Mouse (Mus musculus) bone marrow, adult 2 months (tissue): ENCODE measurements around the gene Nrxn2. TPM values are rescaled to one million over a fixed set of nuclear protein-coding genes. Genes with fewer than 3 reads are reported as not detected.

Experiments used
- H3K27ac ChIP-seq: fragments of 200-500 bp; 2 replicates; pipeline ENCODE4 v1.5.1; 2012; ENCODE audit warnings: low read depth, mild to moderate bottlenecking, control low read depth, inconsistent platforms, low read length; ENCODE audit not compliant: control insufficient read depth, poor library complexity, insufficient read depth
- H3K4me1 ChIP-seq: fragments of 200-500 bp; 2 replicates; pipeline ENCODE4 v1.6.1; 2011; ENCODE audit warnings: low read length; ENCODE audit not compliant: control insufficient read depth, insufficient read depth
- H3K4me3 ChIP-seq: fragments of 200-500 bp; replicated peaks from 2 replicates; pipeline ENCODE3; 2011; ENCODE audit warnings: mild to moderate bottlenecking, low read depth, low read length, control low read depth; ENCODE audit not compliant: control insufficient read depth
- CTCF ChIP-seq: fragments of 200-500 bp; IDR thresholded peaks from 2 replicates; pipeline ENCODE4 v1.5.1; 2011; ENCODE audit warnings: low read length, control low read depth; ENCODE audit not compliant: control insufficient read depth, insufficient read depth
- POLR2A ChIP-seq: fragments of 200-500 bp; IDR thresholded peaks from 2 replicates; pipeline ENCODE4 v1.6.1; 2011; ENCODE audit warnings: low read depth, mild to moderate bottlenecking, control low read depth, low read length, borderline replicate concordance; ENCODE audit not compliant: control insufficient read depth
- WGBS: fragments of 180-500 bp; shearing (Covaris S2); methylation state at CpG from one replicate; pipeline ENCODE4 v1.1.7; 2018; 5-methylcytosine and 5-hydroxymethylcytosine counted together
- polyA plus RNA-seq: library from polyadenylated mRNA; stranded (reverse); fragments of >200 nt; gene quantifications from 2 replicates; pipeline ENCODE4 v1.2.4, GENCODE M21; 2011; ENCODE audit warnings: low replicate concordance; ENCODE audit not compliant: missing spikeins, insufficient read depth, insufficient read length

Gene Nrxn2
- polyA plus RNA-seq, 1 experiment: 8.8 TPM

DNA sequence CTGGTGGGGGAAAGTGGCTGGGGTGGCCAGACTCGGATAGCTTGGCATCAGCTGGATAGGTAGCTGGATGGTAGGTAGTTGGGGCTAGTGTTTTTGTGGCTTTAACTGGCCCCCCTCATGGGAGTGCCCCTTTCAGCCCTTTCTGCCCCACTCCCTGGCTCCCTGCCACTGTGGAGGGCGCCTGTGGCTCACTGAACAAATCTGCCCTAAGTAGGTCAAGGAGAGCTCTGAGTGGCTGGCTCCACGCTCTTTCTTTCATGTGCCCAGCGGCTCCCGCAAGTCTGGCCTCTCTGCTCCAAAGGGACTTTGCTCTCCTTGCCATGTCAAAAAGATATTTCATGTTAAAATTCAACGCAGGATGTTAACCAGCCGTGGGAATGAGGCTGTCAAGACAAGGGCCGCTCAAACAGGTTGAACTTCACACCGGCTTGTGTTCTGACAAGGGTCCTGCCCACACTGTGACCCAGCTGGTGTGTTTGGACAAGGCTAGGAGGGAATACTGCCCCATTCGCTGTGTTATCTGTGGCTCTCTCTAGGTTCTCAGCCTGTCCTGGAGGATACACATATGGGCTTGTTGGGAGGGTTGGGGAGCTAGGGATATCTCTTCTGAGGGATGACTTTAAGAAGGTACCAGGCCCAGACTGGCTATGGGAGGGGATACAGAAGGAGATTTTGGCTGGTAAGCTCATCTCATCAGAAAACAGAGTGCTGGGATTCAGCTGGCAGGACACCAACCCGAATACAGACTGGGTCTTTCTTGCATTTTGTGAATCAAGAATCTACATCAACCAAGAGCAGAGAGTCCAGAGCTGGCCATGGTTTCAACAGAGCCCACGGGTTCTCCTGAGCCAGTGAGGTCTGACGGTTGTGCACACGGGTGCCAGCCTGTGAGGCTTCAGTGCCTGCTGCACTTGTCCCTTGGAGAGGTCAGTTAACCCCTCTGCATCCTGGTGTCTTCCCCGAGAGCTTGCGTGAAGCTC lies 130.2 kb downstream of the Nrxn2 start:
- H3K27ac ChIP-seq: no peak overlapping the region
- no peaks in the 10 kb centered on the region; the same call in 1 of the 2 replicates for H3K4me1 ChIP-seq
- WGBS: 80% methylated on average over 16 of the region's 16 CpGs
- TF ChIP-seq CTCF (no peak), POLR2A (no peak)
- H3K4me3 ChIP-seq: no peak overlapping the region

DNA sequence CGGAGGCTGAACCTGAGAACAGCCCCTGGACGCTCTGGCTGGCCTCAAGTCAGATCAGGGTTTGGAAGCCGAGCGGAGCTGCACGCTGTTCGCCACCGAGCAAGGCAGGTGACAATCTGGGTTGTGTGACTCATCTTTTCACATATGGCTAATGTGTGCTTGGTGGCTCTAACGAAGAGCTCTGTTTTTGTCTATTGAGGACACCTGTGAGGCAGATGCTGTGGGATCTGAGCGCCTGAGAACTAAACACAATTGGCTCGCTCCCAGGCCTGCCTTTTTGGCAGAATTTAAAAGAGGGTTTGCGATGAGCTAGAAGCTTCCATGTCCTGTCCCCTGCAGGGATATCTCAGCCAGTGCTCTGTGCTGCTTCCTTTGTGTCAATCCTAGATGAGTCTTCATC lies 131.0 kb downstream of the Nrxn2 start:
- H3K27ac ChIP-seq: no peak overlapping the region
- no peak overlapping the region for H3K4me3 ChIP-seq
- 87% methylated on average over 11 of the region's 11 CpGs for WGBS
- H3K4me1 ChIP-seq: no peaks in the 10 kb centered on the region; the same call in 1 of the 2 replicates
- TF ChIP-seq CTCF (no peak), POLR2A (no peak)

DNA sequence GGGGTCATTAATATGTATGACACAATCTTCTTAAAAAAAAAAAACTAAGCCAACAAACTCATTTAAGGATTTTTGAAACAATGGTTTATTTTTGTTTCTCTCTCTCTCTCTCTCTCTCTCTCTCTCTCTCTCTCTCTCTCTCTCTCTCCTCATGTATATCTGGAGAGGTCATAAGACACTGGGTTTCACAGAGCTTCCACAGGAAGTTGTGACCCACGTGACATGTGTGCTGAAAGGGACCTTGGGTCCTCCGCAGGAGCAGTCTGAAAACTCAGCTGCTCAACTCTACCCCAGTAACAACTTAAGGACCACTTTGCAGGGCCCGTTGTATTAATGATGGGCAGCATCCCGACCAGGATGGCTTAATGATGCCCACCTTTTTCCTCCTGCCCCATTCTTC lies 132.7 kb downstream of the Nrxn2 start:
- TF ChIP-seq CTCF: no peak
- H3K27ac ChIP-seq: no peak overlapping the region

DNA sequence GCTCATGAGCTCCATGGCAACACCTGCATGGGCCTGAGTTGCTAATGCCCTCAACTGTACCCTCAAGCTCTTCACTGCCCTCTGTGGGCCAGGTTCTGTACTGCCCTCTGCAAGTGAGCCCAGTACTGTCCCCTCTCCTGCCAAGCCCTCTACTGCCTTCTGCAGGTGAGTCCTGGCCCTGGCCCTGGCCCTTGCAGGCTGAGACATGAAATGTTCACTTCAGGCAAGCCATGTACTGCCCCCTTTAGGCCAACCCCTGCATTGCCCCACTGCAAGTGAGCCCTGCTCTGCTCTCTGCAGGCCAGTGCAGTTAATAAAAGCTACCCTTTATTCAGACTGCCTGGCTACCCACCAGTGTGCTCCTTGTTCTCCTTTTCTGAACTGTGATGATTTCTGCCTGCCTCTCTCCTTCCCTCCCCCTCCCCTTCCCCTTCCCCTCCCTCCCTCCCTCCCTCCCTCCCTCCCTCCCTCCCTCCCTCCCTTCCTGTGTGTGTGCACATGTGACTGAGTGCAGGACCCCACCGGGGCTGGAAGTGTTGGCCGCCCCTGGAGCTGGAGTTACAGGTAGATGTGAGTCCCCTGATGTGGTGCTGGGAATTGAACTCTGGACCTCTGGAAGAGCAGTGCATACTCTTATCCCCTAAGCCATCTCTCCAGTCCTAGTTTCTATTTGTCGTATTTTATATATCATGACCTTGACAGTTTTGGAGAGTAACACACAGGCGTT lies 133.9 kb downstream of the Nrxn2 start:
- no peak overlapping the region for H3K4me3 ChIP-seq
- TF ChIP-seq CTCF (peak; percentile 76), POLR2A (no peak)
- no peak overlapping the region for H3K27ac ChIP-seq
- WGBS: 83% methylated on average over 3 of the region's 4 CpGs
- H3K4me1 ChIP-seq: no peaks in the 10 kb centered on the region; the same call in 1 of the 2 replicates

More for the DNA sequence above, 132.7 kb downstream of the Nrxn2 start:
- Histone ChIP-seq H3K4me3 (no peak overlapping the region), H3K4me1 (no peaks in the 10 kb centered on the region; the same call in 1 of the 2 replicates)
- WGBS: 43% methylated on average over 4 of the region's 4 CpGs

DNA sequence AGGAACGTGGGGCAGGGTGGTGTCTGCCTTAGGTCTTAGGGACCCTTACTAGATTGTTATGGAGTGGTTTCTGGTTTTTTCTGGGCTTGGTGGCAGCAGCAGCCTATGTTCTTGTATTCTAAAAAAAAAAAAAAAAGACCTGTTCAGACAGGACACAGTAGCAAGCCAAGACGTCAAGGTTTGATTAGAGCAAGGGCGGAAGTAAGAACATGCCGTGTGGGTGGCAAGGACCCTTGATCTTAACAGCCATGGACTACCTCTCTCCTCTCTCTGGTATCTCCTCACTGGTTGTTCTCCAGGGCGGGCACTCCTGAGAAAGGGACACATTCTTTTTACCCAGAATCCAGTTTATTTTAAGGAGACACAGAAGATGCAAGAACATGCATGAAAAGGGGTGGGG lies 134.6 kb downstream of the Nrxn2 start:
- no peak overlapping the region for H3K4me3 ChIP-seq
- no peak overlapping the region for H3K27ac ChIP-seq
- TF ChIP-seq CTCF: no peak
- TF ChIP-seq POLR2A: no peak
- H3K4me1 ChIP-seq: no peaks in the 10 kb centered on the region; the same call in 1 of the 2 replicates
- WGBS: 72% methylated on average over 5 of the region's 5 CpGs

DNA sequence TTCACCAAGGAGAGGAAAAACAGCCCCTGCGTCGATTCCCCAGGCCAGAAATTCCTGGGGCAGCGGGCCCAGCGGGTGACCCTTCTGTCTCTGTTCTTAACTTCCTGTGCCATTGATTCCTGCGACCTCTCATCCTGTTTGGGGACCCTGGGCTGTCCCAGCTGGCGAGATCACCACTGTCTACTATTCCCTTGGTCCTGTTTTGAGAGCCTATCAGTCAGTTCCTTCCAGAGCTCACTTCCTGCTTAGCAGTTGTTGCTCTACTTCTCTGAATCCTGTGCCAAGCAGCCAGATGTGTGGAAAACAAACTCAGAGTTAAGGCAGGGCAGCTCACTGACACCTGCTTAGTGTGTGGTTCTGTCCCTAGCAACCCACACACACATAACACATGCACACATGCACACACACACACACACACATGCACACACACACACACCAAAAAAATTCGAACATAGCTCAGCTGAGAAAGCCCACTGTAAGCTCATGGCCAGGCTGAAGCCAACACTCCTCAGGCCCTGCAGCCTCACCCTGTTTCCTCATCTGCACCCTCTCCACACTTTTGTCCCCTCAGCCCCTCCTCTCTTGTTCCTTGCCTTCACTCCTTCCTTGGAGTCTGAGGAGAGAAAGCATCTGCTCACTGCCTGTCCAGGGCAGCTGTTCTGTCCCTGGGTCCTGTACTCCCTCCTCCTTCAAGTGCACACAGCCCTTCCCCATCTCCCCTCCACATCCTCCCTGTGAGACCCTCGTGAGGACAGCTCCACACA lies 135.5 kb downstream of the Nrxn2 start:
- 31% methylated on average over 8 of the region's 8 CpGs for WGBS
- Histone ChIP-seq H3K27ac (no peak overlapping the region), H3K4me1 (no peaks in the 10 kb centered on the region; the same call in 1 of the 2 replicates), H3K4me3 (no peak overlapping the region)
- TF ChIP-seq POLR2A: no peak
- TF ChIP-seq CTCF: no peak

DNA sequence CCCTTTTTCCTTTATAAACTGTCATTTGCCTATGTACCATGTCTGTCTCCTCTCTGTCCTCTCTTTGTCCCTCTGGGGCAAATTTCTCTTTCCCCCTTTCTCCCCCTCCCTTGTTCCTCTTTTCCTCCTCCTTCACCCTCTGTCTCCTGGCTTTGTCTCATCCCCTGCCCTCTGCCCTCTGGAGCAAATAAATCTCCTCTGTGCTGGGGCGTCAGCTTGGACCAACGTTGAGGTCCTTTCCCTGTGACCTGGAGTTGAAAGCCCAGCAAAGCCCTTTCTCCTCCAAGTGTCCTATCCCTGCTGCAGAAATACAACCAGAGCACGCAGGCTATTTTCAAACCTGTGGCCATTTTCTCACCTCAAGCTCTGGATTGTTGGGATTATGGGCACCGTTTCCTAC lies 141.0 kb downstream of the Nrxn2 start:
- Histone ChIP-seq H3K27ac (no peak overlapping the region), H3K4me3 (no peak overlapping the region), H3K4me1 (no peaks in the 10 kb centered on the region)
- TF ChIP-seq CTCF (no peak), POLR2A (no peak)
- 76% methylated on average over 4 of the region's 4 CpGs for WGBS

DNA sequence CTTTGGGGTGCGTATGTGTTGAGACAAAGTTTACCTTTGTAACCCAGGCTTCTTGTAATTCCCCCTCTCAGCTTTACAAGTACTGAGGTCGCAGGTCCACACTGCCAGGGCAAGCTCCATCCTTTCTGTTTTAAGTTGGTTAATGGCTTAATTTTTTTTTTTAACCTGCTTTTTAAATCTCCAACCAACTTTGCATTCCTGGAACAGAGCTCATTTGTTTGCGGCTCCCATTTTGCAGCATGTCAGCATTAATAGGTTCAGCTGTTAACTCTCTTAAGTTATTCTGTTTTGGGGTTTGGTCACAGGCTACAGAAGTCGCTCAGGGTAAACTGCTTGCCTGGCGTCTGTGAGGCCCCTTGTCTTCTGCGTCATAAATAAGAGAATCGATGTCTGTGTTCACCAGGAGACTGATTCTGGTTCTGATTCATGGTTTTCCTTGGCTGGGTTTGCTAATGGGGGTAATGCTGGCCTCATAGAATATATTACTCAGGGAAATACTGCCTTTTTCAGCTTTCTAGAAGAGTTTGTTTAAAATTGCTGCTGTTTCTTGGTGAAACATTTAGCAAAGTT lies 141.8 kb downstream of the Nrxn2 start:
- Histone ChIP-seq H3K27ac (no peak overlapping the region), H3K4me3 (no peak overlapping the region), H3K4me1 (no peaks in the 10 kb centered on the region)
- 82% methylated on average over 7 of the region's 7 CpGs for WGBS
- TF ChIP-seq POLR2A (no peak), CTCF (no peak)
